Mouse (Mus musculus): ENCODE results near the gene Lrrc8d. TPM values are rescaled to one million over a fixed set of nuclear protein-coding genes. Genes with fewer than 3 reads are reported as not detected.

Lrrc8d gene
- total and polyA plus RNA-seq, 3 experiments = 7.0 to 26.1 (median 16.6) TPM

- no peaks in the 10 kb centered on the region for H3K27me3 ChIP-seq (replicated peaks)
- DNase-seq (ENCODE audit: extremely low read depth) = no peak
- dilution Hi-C loops (cut with MboI; ENCODE audit: extremely low pct_ligation_motif_present, extremely low pct_unique_long_range_greater_than_20kb, low sequenced_read_pairs) (no loop called here), in situ Hi-C loops (cut with MboI; ENCODE audit: low pct_ligation_motif_present, low pct_unique_long_range_greater_than_20kb, low sequenced_read_pairs) (no loop called here)
- H3K9me3 ChIP-seq (replicated peaks; ENCODE audit: low read length) = no peaks in the 10 kb centered on the region
- no peak overlapping the region for H3K9ac ChIP-seq (ENCODE audit: insufficient read depth, low read depth)
- peaks cover 16 to 48% of the 10 kb centered on the region in 2 experiments for H3K4me1 ChIP-seq (ENCODE audit: control insufficient read depth in 1 of 2, insufficient read depth in 2 of 2)
- peaks cover 51 to 77% of the 10 kb centered on the region in 2 experiments for H3K36me3 ChIP-seq (replicated peaks in 1 of 2; ENCODE audit: control insufficient read depth in 1 of 2, insufficient read depth in 1 of 2, low read length in 1 of 2)
- H3K27ac ChIP-seq (ENCODE audit: insufficient read depth, low read depth) = no peak overlapping the region
- no peak overlapping the region for H3K4me3 ChIP-seq (replicated peaks in 1 of 3; ENCODE audit: low read depth in 2 of 3, low read length in 2 of 3, poor library complexity in 1 of 3)
- peaks cover 72% of the 10 kb centered on the region for H3K79me2 ChIP-seq (replicated peaks; ENCODE audit: control insufficient read depth, extremely low read depth, insufficient read depth, poor library complexity, severe bottlenecking)
- TF ChIP-seq POLR2A (IDR thresholded peaks at IDR 0.05; ENCODE audit: low read depth, low read length) (no peak), MAX (IDR thresholded peaks at IDR 0.05; ENCODE audit: low read length) (no peak), GABPA (IDR thresholded peaks at IDR 0.05; ENCODE audit: insufficient replicate concordance, low read depth, low read length) (no peak), IRF4 (IDR thresholded peaks at IDR 0.05; ENCODE audit: low read depth, low read length) (no peak), ZMIZ1 (IDR thresholded peaks at IDR 0.05; ENCODE audit: low read depth, low read length) (no peak), CHD2 (IDR thresholded peaks at IDR 0.05; ENCODE audit: low read length) (no peak), NRF1 (IDR thresholded peaks at IDR 0.05; ENCODE audit: low read depth, low read length) (no peak), ZKSCAN1 (IDR thresholded peaks at IDR 0.05; ENCODE audit: borderline replicate concordance, low read depth, low read length) (no peak), MXI1 (IDR thresholded peaks at IDR 0.05; ENCODE audit: low read depth, low read length) (no peak), ELF1 (IDR thresholded peaks at IDR 0.05; ENCODE audit: low read depth, low read length) (no peak), PAX5 (IDR thresholded peaks at IDR 0.05; ENCODE audit: low read length) (no peak), UBTF (IDR thresholded peaks at IDR 0.05; ENCODE audit: low read depth, low read length) (no peak), CHD1 (IDR thresholded peaks at IDR 0.05; ENCODE audit: low read depth, low read length) (no peak), MYC (IDR thresholded peaks at IDR 0.05; ENCODE audit: low read depth, low read length) (no peak), E2F4 (IDR thresholded peaks at IDR 0.05; ENCODE audit: insufficient replicate concordance, low read depth, low read length) (no peak), RCOR1 (conservative IDR thresholded peaks at IDR 0.05; ENCODE audit: low read depth, low read length) (no peak), HCFC1 (IDR thresholded peaks at IDR 0.05; ENCODE audit: low read depth, low read length) (no peak)
- H3K4me2 ChIP-seq (ENCODE audit: insufficient read depth, low read depth, poor library complexity, severe bottlenecking) = no peak overlapping the region
Measured at GRCm38 (mm10) chr5:105736365-105736764, 36.6 kb downstream of the Lrrc8d start.

GRCm38 (mm10) chr5:105737145-105737544 lies 37.4 kb downstream of the Lrrc8d start:
- H3K9me3 ChIP-seq (replicated peaks; ENCODE audit: low read length) = no peaks in the 10 kb centered on the region
- no peak overlapping the region for H3K27ac ChIP-seq (ENCODE audit: insufficient read depth, low read depth)
- no peak overlapping the region for H3K4me3 ChIP-seq (replicated peaks in 1 of 3; ENCODE audit: low read depth in 2 of 3, low read length in 2 of 3, poor library complexity in 1 of 3)
- H3K9ac ChIP-seq (ENCODE audit: insufficient read depth, low read depth) = no peak overlapping the region
- peaks cover 80% of the 10 kb centered on the region for H3K79me2 ChIP-seq (replicated peaks; ENCODE audit: control insufficient read depth, extremely low read depth, insufficient read depth, poor library complexity, severe bottlenecking)
- in situ Hi-C loops (cut with MboI; ENCODE audit: low pct_ligation_motif_present, low pct_unique_long_range_greater_than_20kb, low sequenced_read_pairs) = no loop called here
- peaks cover 16 to 42% of the 10 kb centered on the region in 2 experiments for H3K4me1 ChIP-seq (ENCODE audit: control insufficient read depth in 1 of 2, insufficient read depth in 2 of 2)
- dilution Hi-C loops (cut with MboI; ENCODE audit: extremely low pct_ligation_motif_present, extremely low pct_unique_long_range_greater_than_20kb, low sequenced_read_pairs) = no loop called here
- no peak for DNase-seq (ENCODE audit: extremely low read depth)
- peaks cover 55 to 85% of the 10 kb centered on the region in 2 experiments for H3K36me3 ChIP-seq (replicated peaks in 1 of 2; ENCODE audit: control insufficient read depth in 1 of 2, insufficient read depth in 1 of 2, low read length in 1 of 2)
- no peaks in the 10 kb centered on the region for H3K27me3 ChIP-seq (replicated peaks)
- no peak overlapping the region for H3K4me2 ChIP-seq (ENCODE audit: insufficient read depth, low read depth, poor library complexity, severe bottlenecking)
- TF ChIP-seq POLR2A (IDR thresholded peaks at IDR 0.05; ENCODE audit: low read depth, low read length) (no peak), JUN (IDR thresholded peaks at IDR 0.05; ENCODE audit: insufficient read depth, low read depth, low read length) (no peak), POLR2AphosphoS2 (IDR thresholded peaks at IDR 0.05; ENCODE audit: low read depth, low read length) (no peak), USF2 (conservative IDR thresholded peaks at IDR 0.05; ENCODE audit: low read depth, low read length) (no peak), RCOR1 (conservative IDR thresholded peaks at IDR 0.05; ENCODE audit: low read depth, low read length) (no peak), BHLHE40 (IDR thresholded peaks at IDR 0.05; ENCODE audit: low read depth, low read length) (no peak)

Measured in CH12.LX (cell line).